Mouse (Mus musculus) monocyte, adult 2 months (primary cell): Measurements from ENCODE around the gene 2310046K23Rik.
"Not testable (repeated sequence)": the region's sequence is repeated elsewhere in the genome, so short reads cannot be mapped to it uniquely, and the experiment has no call there.

ENCODE experiments used
- DNase-seq, 2 experiments: peaks; one replicate each; pipeline ENCODE4 v3.0.0; 2022; ENCODE audit warnings: low spot score in 2 of 2, low read depth in 1 of 2

Gene 2310046K23Rik

GRCm38 (mm10) chr3:92534411-92534810 is at the start of gene 2310046K23Rik:
Gene 2310046K23Rik, minus strand, starts transcription at chr3:92534511.
- no peak for DNase-seq

- DNase-seq: no peak
Measured at GRCm38 (mm10) chr3:92583164-92583826, 49.0 kb upstream of the 2310046K23Rik start.

- DNase-seq: no peak
Measured at GRCm38 (mm10) chr3:92579508-92579907, 45.2 kb upstream of the 2310046K23Rik start.

GRCm38 (mm10) chr3:92578652-92579413 is 44.5 kb upstream of the 2310046K23Rik start:
- no peak for DNase-seq

- DNase-seq: no peak
Measured at GRCm38 (mm10) chr3:92573449-92574041, 39.2 kb upstream of the 2310046K23Rik start, which contains the start of gene Ivl. Gene Ivl, minus strand, starts transcription at chr3:92573735.

- DNase-seq: no peak
Measured at GRCm38 (mm10) chr3:92572514-92573155, 38.3 kb upstream of the 2310046K23Rik start.

- DNase-seq: no peak
Measured at GRCm38 (mm10) chr3:92568752-92569151, 34.4 kb upstream of the 2310046K23Rik start.

GRCm38 (mm10) chr3:92565418-92565817 is 31.1 kb upstream of the 2310046K23Rik start:
- no peak for DNase-seq

GRCm38 (mm10) chr3:92512325-92512724 is 22.0 kb downstream of the 2310046K23Rik start:
- DNase-seq: no peak

GRCm38 (mm10) chr3:92510786-92511185 is 23.5 kb downstream of the 2310046K23Rik start:
- DNase-seq: no peak

GRCm38 (mm10) chr3:92508185-92508584 is 26.1 kb downstream of the 2310046K23Rik start:
- DNase-seq: no peak

GRCm38 (mm10) chr3:92503528-92503927 is 30.8 kb downstream of the 2310046K23Rik start:
- no peak for DNase-seq

GRCm38 (mm10) chr3:92500393-92500792 is 33.9 kb downstream of the 2310046K23Rik start, which contains the start of gene Sprr4:
Gene Sprr4, minus strand, starts transcription at chr3:92500493.
- DNase-seq: no peak

GRCm38 (mm10) chr3:92490262-92490661 is 44.0 kb downstream of the 2310046K23Rik start:
- not testable (repeated sequence) for DNase-seq

- no peak for DNase-seq
Measured at GRCm38 (mm10) chr3:92486307-92486706, 48.0 kb downstream of the 2310046K23Rik start.

GRCm38 (mm10) chr3:92485863-92486262 is 48.4 kb downstream of the 2310046K23Rik start, which contains the start of gene Sprr1a:
Gene Sprr1a, minus strand, starts transcription at chr3:92485895.
- no peak for DNase-seq
